Mouse (Mus musculus): ENCODE data around the gene Znrf1. TPM values are rescaled to one million over a fixed set of nuclear protein-coding genes. Genes with fewer than 3 reads are reported as not detected.

Znrf1 gene
- polyA plus RNA-seq, 1 experiment from 2014 or later, result 5.3 TPM

DNA sequence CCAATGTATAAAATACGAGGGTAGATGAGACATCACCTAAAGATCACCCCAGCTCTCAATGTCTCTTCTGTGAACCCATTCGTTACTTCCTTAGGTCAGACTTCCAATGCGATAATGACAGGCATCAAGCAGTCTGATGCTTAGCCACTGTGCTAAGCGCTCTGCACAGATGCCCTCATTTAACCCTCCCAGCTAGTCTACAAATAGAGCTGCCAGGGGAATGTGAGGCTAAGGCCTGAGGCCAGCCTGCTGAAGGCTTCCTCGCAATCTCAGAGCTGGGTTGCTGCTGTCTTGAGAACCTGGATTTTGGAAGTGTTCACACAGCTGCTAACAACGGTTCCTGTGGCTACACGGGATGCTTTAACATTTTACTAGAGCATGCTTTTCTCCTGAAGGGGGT, 23.0 kb upstream of the Znrf1 start:
- DNase-seq, result no peak
- peaks cover 5% of the 10 kb centered on the region for H3K36me3 ChIP-seq
- H3K27me3 ChIP-seq, result no peaks in the 10 kb centered on the region
- WGBS (ENCODE audit: insufficient replicate concordance), result 77% methylated on average over 7 of the region's 7 CpGs
- H3K27ac ChIP-seq, result no peak overlapping the region
- H3K4me1 ChIP-seq (replicated peaks), result peaks cover 56% of the 10 kb centered on the region
- no peak overlapping the region for H3K9ac ChIP-seq
- peaks cover 4% of the 10 kb centered on the region; the same call in 1 of the 2 replicates for H3K9me3 ChIP-seq (replicated peaks)
- no peak overlapping the region for H3K4me3 ChIP-seq (replicated peaks)
- no peak overlapping the region for H3K4me2 ChIP-seq
- no peak for ATAC-seq (ENCODE audit: low read depth)

DNA sequence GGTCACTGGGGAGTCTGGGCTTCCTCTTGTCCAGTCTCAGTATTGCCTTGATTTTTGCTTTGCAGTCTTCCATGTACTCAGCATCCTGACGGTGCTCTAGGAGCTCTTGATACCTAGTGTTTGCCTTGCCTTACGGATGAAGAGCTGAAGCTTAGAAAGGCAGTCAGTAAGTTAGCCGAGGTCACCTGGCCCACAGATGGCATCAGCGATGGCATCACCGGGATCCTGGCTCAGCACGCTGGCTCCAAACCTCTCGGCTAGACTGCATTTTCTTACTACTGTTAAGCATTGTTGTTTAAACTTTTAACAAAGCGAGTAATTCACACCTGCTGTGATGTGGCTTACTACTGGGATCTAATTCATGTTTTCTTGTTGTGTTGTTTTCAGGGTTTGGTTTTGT, 22.5 kb upstream of the Znrf1 start:
- Histone ChIP-seq H3K4me1 (replicated peaks) (peaks cover 55% of the 10 kb centered on the region), H3K4me3 (replicated peaks) (no peak overlapping the region), H3K9ac (no peak overlapping the region), H3K9me3 (replicated peaks) (peaks cover 4% of the 10 kb centered on the region; the same call in 1 of the 2 replicates), H3K27ac (no peak overlapping the region), H3K36me3 (peaks cover 5% of the 10 kb centered on the region), H3K27me3 (no peaks in the 10 kb centered on the region), H3K4me2 (no peak overlapping the region)
- ATAC-seq (ENCODE audit: low read depth), result no peak
- no peak for DNase-seq
- WGBS (ENCODE audit: insufficient replicate concordance), result 75% methylated on average over 8 of the region's 8 CpGs

DNA sequence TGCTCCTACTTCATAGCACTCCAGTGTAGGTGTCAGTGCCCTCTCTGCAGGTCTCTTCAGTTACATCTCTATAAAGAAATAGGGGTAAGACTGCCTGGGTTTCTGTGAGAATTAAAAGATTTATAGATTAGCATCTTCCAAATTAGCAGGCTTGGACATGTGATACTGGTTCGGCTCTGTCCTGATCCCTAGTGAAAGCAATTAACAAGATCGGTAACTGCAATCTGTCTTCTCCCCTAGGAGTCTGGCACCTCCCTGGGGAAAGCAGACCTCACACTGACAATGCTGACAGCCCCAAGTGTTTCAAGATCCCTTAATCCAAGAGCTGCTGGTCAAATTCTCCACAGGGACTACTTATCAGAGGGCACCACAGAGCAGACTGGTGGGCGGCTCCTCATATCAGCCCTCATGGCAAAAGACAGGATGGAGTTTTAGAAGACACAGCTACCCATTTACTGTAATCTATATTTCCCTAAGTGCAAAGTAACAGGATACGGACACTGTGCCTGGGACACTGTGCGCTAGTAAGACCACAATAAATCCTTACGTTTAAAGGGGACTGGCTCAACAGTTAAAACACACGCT, 19.4 kb upstream of the Znrf1 start:
- Histone ChIP-seq H3K4me1 (replicated peaks) (peaks cover 36% of the 10 kb centered on the region), H3K36me3 (peaks cover 5% of the 10 kb centered on the region), H3K9me3 (replicated peaks) (peaks cover 4% of the 10 kb centered on the region; the same call in 1 of the 2 replicates), H3K4me3 (replicated peaks) (no peak overlapping the region), H3K27ac (peak overlapping the region; percentile 69), H3K9ac (no peak overlapping the region; the same call in 1 of the 2 replicates), H3K4me2 (peak overlapping the region; percentile 13; the same call in 1 of the 2 replicates), H3K27me3 (no peaks in the 10 kb centered on the region)
- DNase-seq, result peak; percentile 49
- 59% methylated on average over 7 of the region's 7 CpGs for WGBS (ENCODE audit: insufficient replicate concordance)
- peak; percentile 90 for ATAC-seq (ENCODE audit: low read depth)

- WGBS (ENCODE audit: insufficient replicate concordance), result 77% methylated on average over 2 of the region's 2 CpGs
- DNase-seq, result no peak
- Histone ChIP-seq H3K4me1 (replicated peaks) (peaks cover 34% of the 10 kb centered on the region), H3K27ac (0 out of 2 replicates have a peak overlapping the region, but pooled peaks have one; percentile 69), H3K9ac (no peak overlapping the region), H3K27me3 (no peaks in the 10 kb centered on the region), H3K36me3 (peaks cover 5% of the 10 kb centered on the region), H3K9me3 (replicated peaks) (peaks cover 4% of the 10 kb centered on the region; the same call in 1 of the 2 replicates), H3K4me3 (replicated peaks) (no peak overlapping the region), H3K4me2 (no peak overlapping the region)
- ATAC-seq (ENCODE audit: low read depth), result no peak
Observed at GRCm38 (mm10) chr8:111517466-111517865, 18.4 kb upstream of the Znrf1 start.

DNA sequence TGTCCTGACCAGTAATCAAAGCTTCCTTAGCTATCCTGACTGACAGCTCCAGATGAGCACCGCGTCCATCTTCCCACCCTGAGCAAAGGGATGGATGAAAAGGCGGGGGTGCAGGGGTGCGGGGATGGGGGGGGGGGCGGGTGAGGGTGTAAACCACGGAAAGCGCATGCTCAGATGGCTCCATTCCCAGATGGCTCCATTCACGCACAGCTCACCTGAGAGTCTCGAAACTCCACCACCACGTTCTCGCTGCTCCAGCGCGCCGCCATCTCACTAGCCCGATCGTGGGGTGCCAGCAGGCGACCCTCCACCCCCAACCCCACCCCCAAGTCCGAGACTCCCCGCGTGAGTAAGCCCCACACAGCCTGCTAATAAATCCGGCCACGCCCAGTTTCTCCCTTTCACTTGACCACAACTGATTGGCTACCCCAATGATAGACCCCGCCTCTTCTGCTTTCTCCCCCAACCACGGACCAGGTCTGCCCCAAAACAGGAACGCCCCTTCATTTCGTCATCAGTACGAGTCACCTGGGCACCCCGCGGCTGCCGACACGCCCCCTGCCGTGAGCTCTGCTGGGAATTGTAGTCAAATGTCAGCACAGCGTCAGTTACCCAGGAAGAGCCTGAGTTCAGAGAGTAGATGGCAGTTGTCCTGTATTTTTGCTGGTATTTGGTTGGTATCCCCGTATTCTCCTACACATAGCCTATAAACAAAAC, 14.0 kb upstream of the Znrf1 start, which contains the start of gene Wdr59:
Gene Wdr59, minus strand, starts transcription at position 380 of the 717 bp plus-strand sequence.
- Histone ChIP-seq H3K9me3 (replicated peaks) (no peaks in the 10 kb centered on the region), H3K27ac (peak within 1 kb of the TSS; percentile 5; the same call in 1 of the 2 replicates), H3K4me3 (replicated peaks) (peak within 1 kb of the TSS; percentile 76), H3K4me1 (replicated peaks) (peaks cover 24% of the 10 kb centered on the region), H3K9ac (peak within 1 kb of the TSS; percentile 71), H3K4me2 (peak within 1 kb of the TSS; percentile 78), H3K36me3 (no peaks in the 10 kb centered on the region), H3K27me3 (no peaks in the 10 kb centered on the region)
- WGBS (ENCODE audit: insufficient replicate concordance), result under 1% methylated on average over 34 of the region's 34 CpGs
- DNase-seq (peak; percentile 98), ATAC-seq (ENCODE audit: low read depth) (peak; percentile 99)

DNA sequence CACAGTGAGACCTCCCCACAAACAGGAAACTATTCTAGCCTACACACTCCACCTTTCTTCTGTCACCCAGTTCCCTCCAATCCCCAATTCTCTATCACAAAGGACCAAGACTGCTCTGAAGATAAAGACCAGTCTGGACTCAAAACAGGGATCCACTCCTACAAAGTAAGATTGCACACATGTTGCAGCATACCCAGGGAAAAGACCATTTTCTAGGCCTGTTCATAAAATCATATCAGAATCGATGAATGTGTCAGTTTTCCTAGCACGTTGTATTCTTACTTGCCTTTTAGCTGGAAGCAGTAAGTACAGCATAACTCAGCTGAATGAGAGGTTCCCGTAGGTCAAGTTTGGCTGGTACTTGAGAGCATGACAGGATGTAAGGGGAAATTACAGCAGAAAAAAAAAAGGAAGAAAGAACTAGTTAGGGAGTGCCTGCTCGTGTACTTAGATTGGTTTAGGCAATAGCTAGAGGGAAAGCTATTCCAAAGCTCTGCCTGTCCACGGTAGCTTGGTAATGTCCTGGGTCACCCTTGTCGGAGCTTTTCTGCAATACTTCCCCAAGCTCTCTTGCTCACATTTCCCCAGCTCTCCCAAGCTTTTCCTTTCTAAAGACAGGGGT, 9.4 kb upstream of the Znrf1 start:
- Histone ChIP-seq H3K36me3 (no peaks in the 10 kb centered on the region), H3K4me3 (replicated peaks) (no peak overlapping the region), H3K27ac (no peak overlapping the region), H3K4me1 (replicated peaks) (peaks cover 11% of the 10 kb centered on the region), H3K27me3 (no peaks in the 10 kb centered on the region), H3K9ac (no peak overlapping the region), H3K4me2 (no peak overlapping the region), H3K9me3 (replicated peaks) (no peaks in the 10 kb centered on the region)
- ATAC-seq (ENCODE audit: low read depth) (no peak), DNase-seq (no peak)
- WGBS (ENCODE audit: insufficient replicate concordance), result 43% methylated on average over 6 of the region's 6 CpGs

GRCm38 (mm10) chr8:111527149-111527548, 8.7 kb upstream of the Znrf1 start:
- no peak overlapping the region for H3K9ac ChIP-seq
- no peaks in the 10 kb centered on the region for H3K9me3 ChIP-seq (replicated peaks)
- no peak overlapping the region for H3K4me2 ChIP-seq
- DNase-seq (no peak), ATAC-seq (ENCODE audit: low read depth) (no peak)
- H3K4me1 ChIP-seq (replicated peaks), result peaks cover 10% of the 10 kb centered on the region; the same call in 1 of the 2 replicates
- H3K36me3 ChIP-seq, result no peaks in the 10 kb centered on the region
- WGBS (ENCODE audit: insufficient replicate concordance), result 40% methylated on average over 8 of the region's 8 CpGs
- H3K27me3 ChIP-seq, result no peaks in the 10 kb centered on the region
- H3K27ac ChIP-seq, result no peak overlapping the region
- no peak overlapping the region for H3K4me3 ChIP-seq (replicated peaks)

DNA sequence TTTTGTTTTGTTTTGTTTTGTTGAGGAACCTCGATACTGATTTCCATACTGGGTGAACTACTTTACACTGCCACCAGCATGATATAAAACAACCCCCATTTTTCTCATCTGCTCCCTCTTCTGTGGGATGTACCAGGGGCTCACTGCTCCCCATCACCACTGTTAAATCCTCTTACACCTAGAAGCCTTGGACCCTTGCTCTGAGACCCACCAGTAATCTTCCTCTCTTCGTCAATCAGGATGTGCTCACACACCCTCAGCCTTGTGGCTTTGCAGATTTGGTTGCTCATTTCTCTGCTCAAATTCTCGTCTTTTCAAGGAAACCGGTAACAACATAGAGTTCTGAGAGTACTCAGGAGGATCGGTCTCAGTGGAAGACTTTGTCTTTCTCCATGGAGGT, 7.8 kb upstream of the Znrf1 start:
- no peaks in the 10 kb centered on the region for H3K27me3 ChIP-seq
- ATAC-seq (ENCODE audit: low read depth) (no peak), DNase-seq (no peak)
- H3K4me2 ChIP-seq, result no peak overlapping the region
- no peak overlapping the region for H3K27ac ChIP-seq
- H3K9ac ChIP-seq, result no peak overlapping the region
- no peaks in the 10 kb centered on the region for H3K9me3 ChIP-seq (replicated peaks)
- H3K4me1 ChIP-seq (replicated peaks), result peaks cover 10% of the 10 kb centered on the region; the same call in 1 of the 2 replicates
- no peaks in the 10 kb centered on the region for H3K36me3 ChIP-seq
- 60% methylated on average over 5 of the region's 5 CpGs for WGBS (ENCODE audit: insufficient replicate concordance)
- no peak overlapping the region for H3K4me3 ChIP-seq (replicated peaks)

DNA sequence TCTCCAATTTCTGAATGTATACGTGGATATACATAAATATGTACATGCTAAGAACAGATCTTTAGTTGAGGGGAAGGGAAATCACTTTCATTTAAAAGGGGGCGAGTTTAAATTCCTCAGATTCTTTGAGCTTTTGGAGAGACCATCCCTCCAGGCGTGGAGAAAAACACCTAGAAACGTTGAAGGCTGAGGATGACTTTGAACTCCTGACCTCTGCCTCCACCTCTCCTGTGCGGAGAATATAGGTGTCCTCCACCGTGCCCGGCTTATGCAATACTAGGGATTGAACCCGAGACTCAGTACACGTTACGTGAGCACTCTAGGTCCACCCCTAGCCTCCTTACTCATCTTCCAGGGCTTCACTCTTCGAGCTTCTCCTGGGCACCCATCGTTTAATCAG, 4.7 kb upstream of the Znrf1 start:
- WGBS (ENCODE audit: insufficient replicate concordance), result 71% methylated on average over 12 of the region's 12 CpGs
- no peaks in the 10 kb centered on the region for H3K9me3 ChIP-seq (replicated peaks)
- H3K4me1 ChIP-seq (replicated peaks), result peaks cover 10% of the 10 kb centered on the region; the same call in 1 of the 2 replicates
- no peak overlapping the region for H3K9ac ChIP-seq
- no peak for ATAC-seq (ENCODE audit: low read depth)
- H3K27me3 ChIP-seq, result no peaks in the 10 kb centered on the region
- no peak overlapping the region for H3K27ac ChIP-seq
- DNase-seq, result no peak
- no peak overlapping the region for H3K4me2 ChIP-seq
- no peaks in the 10 kb centered on the region for H3K36me3 ChIP-seq
- no peak overlapping the region for H3K4me3 ChIP-seq (replicated peaks)

DNA sequence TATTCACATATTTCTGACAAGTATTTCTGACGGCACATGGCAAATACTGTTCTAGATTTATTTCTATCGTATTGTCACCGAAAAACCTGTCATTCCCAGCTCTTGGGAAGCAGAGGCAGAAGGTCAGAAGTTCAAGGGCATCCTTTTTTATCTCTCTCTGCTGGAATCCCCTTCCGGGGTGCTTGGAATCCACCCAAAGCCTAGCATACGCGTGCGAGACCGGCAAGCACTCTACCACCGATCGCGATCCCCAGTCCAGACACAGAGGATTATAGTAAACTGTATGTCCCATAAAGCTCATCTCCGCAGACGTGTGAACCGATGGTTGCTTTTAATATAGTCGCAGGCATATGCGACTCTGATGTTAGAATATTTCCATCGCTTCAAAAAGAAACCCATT, 4.3 kb upstream of the Znrf1 start:
- WGBS (ENCODE audit: insufficient replicate concordance), result 80% methylated on average over 17 of the region's 17 CpGs
- Histone ChIP-seq H3K27me3 (no peaks in the 10 kb centered on the region), H3K36me3 (no peaks in the 10 kb centered on the region), H3K4me3 (replicated peaks) (no peak overlapping the region), H3K9ac (no peak overlapping the region), H3K4me1 (replicated peaks) (peaks cover 6% of the 10 kb centered on the region; the same call in 1 of the 2 replicates), H3K4me2 (no peak overlapping the region), H3K27ac (no peak overlapping the region), H3K9me3 (replicated peaks) (no peaks in the 10 kb centered on the region)
- DNase-seq (no peak), ATAC-seq (ENCODE audit: low read depth) (no peak)

GRCm38 (mm10) chr8:111533503-111533902, 2.4 kb upstream of the Znrf1 start:
- H3K36me3 ChIP-seq, result no peaks in the 10 kb centered on the region
- 80% methylated on average over 4 of the region's 4 CpGs for WGBS (ENCODE audit: insufficient replicate concordance)
- 0 out of 2 replicates have a peak, but pooled peaks cover 5% of the 10 kb centered on the region for H3K27me3 ChIP-seq
- no peak for DNase-seq
- ATAC-seq (ENCODE audit: low read depth), result no peak
- H3K4me1 ChIP-seq (replicated peaks), result peaks cover 17% of the 10 kb centered on the region
- no peak overlapping the region for H3K9ac ChIP-seq
- H3K27ac ChIP-seq, result no peak overlapping the region
- no peak overlapping the region for H3K4me3 ChIP-seq (replicated peaks)
- H3K4me2 ChIP-seq, result no peak overlapping the region
- no peaks in the 10 kb centered on the region for H3K9me3 ChIP-seq (replicated peaks)
